Mouse (Mus musculus) erythroblast, embryonic 14.5 days (primary cell): ENCODE measurements around the gene Ano6.

ENCODE experiments used
- GATA1 ChIP-seq: IDR thresholded peaks from 2 replicates; pipeline ENCODE4 v1.6.1; 2012; ENCODE audit warnings: low read length, inconsistent platforms, mixed read lengths
- TAL1 ChIP-seq: IDR thresholded peaks from 3 replicates; pipeline ENCODE4 v1.6.1; 2012; ENCODE audit warnings: low read length, inconsistent platforms, mixed read lengths

GRCm38 (mm10) chr15:95883559-95883958 lies 92.9 kb downstream of the Ano6 start:
- TF ChIP-seq GATA1 (peak; percentile 74), TAL1 (peak; percentile 72)
